Mouse (Mus musculus): Measurements from ENCODE around the gene Asgr1. TPM values are rescaled to one million over a fixed set of nuclear protein-coding genes. Genes with fewer than 3 reads are reported as not detected.

The Asgr1 gene
- total and polyA plus RNA-seq, 3 experiments, result 0.31 TPM; not detected in 2

DNA sequence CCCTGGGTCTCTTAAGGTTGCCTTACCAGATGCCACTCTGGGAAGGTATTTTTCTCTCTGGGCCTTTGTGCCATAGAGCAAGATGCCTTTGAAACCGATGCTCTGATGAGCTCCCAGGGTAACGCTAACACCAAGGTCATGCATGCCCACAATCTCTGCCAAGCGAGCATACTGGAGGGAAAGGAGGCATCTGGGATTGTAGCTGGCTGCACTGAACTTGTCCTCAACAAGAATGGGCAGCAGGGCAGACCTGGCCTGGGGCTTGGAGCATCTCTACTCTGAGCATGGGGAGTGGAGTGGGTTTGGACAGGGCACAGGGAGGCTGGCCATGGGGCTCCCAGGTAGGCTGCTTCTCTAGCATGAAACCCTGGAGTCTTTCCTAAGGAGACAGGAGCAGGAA, 40.5 kb upstream of the Asgr1 start:
- no peak for DNase-seq (ENCODE audit: low read depth, low spot score)
- peaks cover 3 to 21% of the 10 kb centered on the region in 2 experiments for H3K36me3 ChIP-seq (ENCODE audit: control insufficient read depth in 1 of 2, insufficient read depth in 2 of 2, low read length in 2 of 2)
- TF ChIP-seq MAZ (IDR thresholded peaks at IDR 0.05; ENCODE audit: low read depth, low read length), result no peak
- no peak for TF ChIP-seq GABPA (IDR thresholded peaks at IDR 0.05; ENCODE audit: low read depth, low read length)
- TF ChIP-seq HCFC1 (IDR thresholded peaks at IDR 0.05; ENCODE audit: low read depth, low read length), result no peak
- TF ChIP-seq POLR2AphosphoS5 (IDR thresholded peaks at IDR 0.05; ENCODE audit: borderline replicate concordance, low read depth, low read length), result no peak
- TF ChIP-seq ZMIZ1 (IDR thresholded peaks at IDR 0.05; ENCODE audit: low read depth, low read length), result no peak
- no peak for TF ChIP-seq SIN3A (IDR thresholded peaks at IDR 0.05; ENCODE audit: low read length)
- TF ChIP-seq MXI1 (IDR thresholded peaks at IDR 0.05; ENCODE audit: low read depth, low read length), result no peak
- TF ChIP-seq TBP (IDR thresholded peaks at IDR 0.05; ENCODE audit: low read depth, low read length), result no peak
- no peak for TF ChIP-seq ZC3H11A (IDR thresholded peaks at IDR 0.05; ENCODE audit: low read depth, low read length)
- TF ChIP-seq EP300 (IDR thresholded peaks at IDR 0.05; ENCODE audit: low read depth in 1 of 2, low read length in 2 of 2), result no peak
- TF ChIP-seq KAT2A (conservative IDR thresholded peaks at IDR 0.05; ENCODE audit: low read depth, low read length), result no peak
- TF ChIP-seq ZKSCAN1 (IDR thresholded peaks at IDR 0.05; ENCODE audit: low read depth, low read length), result no peak

DNA sequence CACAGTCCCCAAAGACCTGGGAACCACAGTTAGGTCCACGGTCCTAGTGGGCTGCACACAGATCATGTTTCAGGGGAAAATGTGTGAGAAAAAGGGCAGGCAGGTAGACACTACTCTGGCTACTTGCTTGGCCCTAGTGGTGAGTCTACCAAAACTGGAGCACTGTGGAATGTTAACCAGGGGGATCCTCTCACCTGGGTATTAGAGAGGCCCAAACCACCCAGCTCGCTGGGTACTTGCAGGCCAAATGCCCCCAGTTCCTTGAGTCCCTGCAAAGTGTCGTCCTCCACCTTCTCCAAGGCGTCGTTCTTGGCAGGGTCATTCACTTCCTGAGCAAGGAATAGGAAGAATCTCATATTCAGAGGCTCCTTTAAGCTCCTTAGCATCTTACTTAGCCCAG, 39.8 kb upstream of the Asgr1 start:
- Histone ChIP-seq H3K27me3 (ENCODE audit: control insufficient read depth in 1 of 2, insufficient read depth in 2 of 2, low read length in 2 of 2) (no peaks in the 10 kb centered on the region), H3K9ac (ENCODE audit: control insufficient read depth, low read depth, low read length, poor library complexity, severe bottlenecking) (no peak overlapping the region), H3K4me1 (ENCODE audit: control insufficient read depth in 1 of 2, insufficient read depth in 2 of 2, low read length in 2 of 2) (peaks cover 6 to 24% of the 10 kb centered on the region in 2 experiments), H3K36me3 (ENCODE audit: control insufficient read depth in 1 of 2, insufficient read depth in 2 of 2, low read length in 2 of 2) (peaks cover 0 to 25% of the 10 kb centered on the region in 2 experiments; a peak in 3 of 4 replicates), H3K9me3 (replicated peaks; ENCODE audit: insufficient read depth, low read length) (no peaks in the 10 kb centered on the region), H3K27ac (ENCODE audit: control insufficient read depth, low read depth, low read length) (no peak overlapping the region), H3K79me2 (ENCODE audit: control insufficient read depth, insufficient read depth, low read length, poor library complexity) (peaks cover 12% of the 10 kb centered on the region), H3K4me3 (ENCODE audit: control insufficient read depth in 1 of 2, insufficient read depth in 1 of 2, low read depth in 2 of 2, low read length in 2 of 2) (no peak overlapping the region)
- no peak for DNase-seq (ENCODE audit: low read depth, low spot score)
- TF ChIP-seq GABPA (IDR thresholded peaks at IDR 0.05; ENCODE audit: low read depth, low read length) (no peak), ZKSCAN1 (IDR thresholded peaks at IDR 0.05; ENCODE audit: low read depth, low read length) (no peak), EP300 (IDR thresholded peaks at IDR 0.05; ENCODE audit: low read depth in 1 of 2, low read length in 2 of 2) (no peak), NRF1 (IDR thresholded peaks at IDR 0.05; ENCODE audit: insufficient read depth, low read depth, low read length, poor library complexity, severe bottlenecking) (no peak), CTCF (IDR thresholded peaks at IDR 0.05 in 2 of 3, conservative IDR thresholded peaks at IDR 0.05 in 1 of 3; ENCODE audit: control insufficient read depth in 1 of 3, insufficient read depth in 1 of 3, low read depth in 2 of 3, low read length in 3 of 3, poor library complexity in 1 of 3, severe bottlenecking in 1 of 3) (no peak), BHLHE40 (IDR thresholded peaks at IDR 0.05; ENCODE audit: borderline replicate concordance, low read depth, low read length) (no peak), ZMIZ1 (IDR thresholded peaks at IDR 0.05; ENCODE audit: low read depth, low read length) (no peak), TBP (IDR thresholded peaks at IDR 0.05; ENCODE audit: low read depth, low read length) (no peak), ELF1 (IDR thresholded peaks at IDR 0.05; ENCODE audit: low read depth, low read length) (no peak), SMC3 (IDR thresholded peaks at IDR 0.05; ENCODE audit: low read depth, low read length) (no peak), MAFK (IDR thresholded peaks at IDR 0.05; ENCODE audit: borderline replicate concordance, low read depth, low read length) (no peak), MAX (IDR thresholded peaks at IDR 0.05; ENCODE audit: low read length) (no peak), MYB (IDR thresholded peaks at IDR 0.05; ENCODE audit: low read depth, low read length) (no peak), GATA1 (IDR thresholded peaks at IDR 0.05; ENCODE audit: low read depth, low read length) (no peak), SIN3A (IDR thresholded peaks at IDR 0.05; ENCODE audit: low read length) (no peak), MAZ (IDR thresholded peaks at IDR 0.05; ENCODE audit: low read depth, low read length) (no peak), CHD1 (IDR thresholded peaks at IDR 0.05; ENCODE audit: low read depth, low read length) (no peak), JUND (IDR thresholded peaks at IDR 0.05; ENCODE audit: low read depth, low read length) (no peak)

More for the DNA sequence above, 40.5 kb upstream of the Asgr1 start:
- H3K9ac ChIP-seq (ENCODE audit: control insufficient read depth, low read depth, low read length, poor library complexity, severe bottlenecking), result no peak overlapping the region
- no peaks in the 10 kb centered on the region for H3K9me3 ChIP-seq (replicated peaks; ENCODE audit: insufficient read depth, low read length)
- H3K4me1 ChIP-seq (ENCODE audit: control insufficient read depth in 1 of 2, insufficient read depth in 2 of 2, low read length in 2 of 2), result peaks cover 6 to 20% of the 10 kb centered on the region in 2 experiments
- no peak overlapping the region for H3K27ac ChIP-seq (ENCODE audit: control insufficient read depth, low read depth, low read length)
- H3K4me3 ChIP-seq (ENCODE audit: control insufficient read depth in 1 of 2, insufficient read depth in 1 of 2, low read depth in 2 of 2, low read length in 2 of 2), result no peak overlapping the region
- peaks cover 5% of the 10 kb centered on the region for H3K79me2 ChIP-seq (ENCODE audit: control insufficient read depth, insufficient read depth, low read length, poor library complexity)
- no peaks in the 10 kb centered on the region for H3K27me3 ChIP-seq (ENCODE audit: control insufficient read depth in 1 of 2, insufficient read depth in 2 of 2, low read length in 2 of 2)
